Mouse (Mus musculus) limb, embryonic 14.5 days (tissue): Measurements from ENCODE around the gene Mapre1. TPM values are rescaled to one million over a fixed set of nuclear protein-coding genes. Genes with fewer than 3 reads are reported as not detected.
A peak's percentile ranks its signal among the peaks of the same experiment; 100 is the strongest.
"Not testable (repeated sequence)": the region's sequence is repeated elsewhere in the genome, so short reads cannot be mapped to it uniquely, and the experiment has no call there.

ENCODE experiments used
- ATAC-seq: fragments of 200-750 bp; cut with Nextera tagmentation; 2 replicates; pipeline ENCODE4 v1.8.0; 2017; ENCODE audit warnings: low read depth, moderate number of reproducible peaks, moderate TSS enrichment; ENCODE audit not compliant: low FRiP score
- DNase-seq: peaks from one replicate; pipeline ENCODE4 v3.0.0-alpha.2; 2015; ENCODE audit warnings: low spot score
- H3K27ac ChIP-seq: fragments of 300-500 bp; sonication (generic); replicated peaks from 2 replicates; pipeline ENCODE4 v1.5.1; 2014; ENCODE audit warnings: low read depth, mild to moderate bottlenecking, low read length, moderate library complexity, mixed read lengths
- H3K27me3 ChIP-seq: fragments of 300-500 bp; sonication (generic); 2 replicates; pipeline ENCODE4 v1.6.1; 2014; ENCODE audit warnings: low read length, mixed read lengths; ENCODE audit not compliant: control insufficient read depth, insufficient read depth
- H3K36me3 ChIP-seq: fragments of 300-500 bp; sonication (generic); 2 replicates; pipeline ENCODE4 v1.6.1; 2014; ENCODE audit warnings: mild to moderate bottlenecking, low read length, moderate library complexity, mixed read lengths; ENCODE audit not compliant: control insufficient read depth, insufficient read depth
- H3K4me1 ChIP-seq: fragments of 300-500 bp; sonication (generic); 2 replicates; pipeline ENCODE4 v1.6.1; 2014; ENCODE audit warnings: antibody characterized with exemption, low read length, mixed read lengths; ENCODE audit not compliant: control insufficient read depth, insufficient read depth
- H3K4me2 ChIP-seq: fragments of 300-500 bp; sonication (generic); replicated peaks from 2 replicates; pipeline ENCODE4 v1.6.1; 2014; ENCODE audit warnings: low read depth, mild to moderate bottlenecking, low read length, moderate library complexity; ENCODE audit not compliant: severe bottlenecking
- H3K4me3 ChIP-seq: fragments of 300-500 bp; sonication (generic); replicated peaks from 2 replicates; pipeline ENCODE4 v1.5.1; 2014; ENCODE audit warnings: low read length
- H3K9ac ChIP-seq: fragments of 300-500 bp; sonication (generic); 2 replicates; pipeline ENCODE4 v1.6.1; 2014; ENCODE audit warnings: mild to moderate bottlenecking, low read depth, low read length, moderate library complexity; ENCODE audit not compliant: severe bottlenecking
- H3K9me3 ChIP-seq: fragments of 300-500 bp; sonication (generic); 2 replicates; pipeline ENCODE4 v1.6.1; 2016; ENCODE audit warnings: low read length; ENCODE audit not compliant: control insufficient read depth
- POLR2A ChIP-seq: fragments of 200-500 bp; IDR thresholded peaks from 2 replicates; pipeline ENCODE4 v1.8.0; 2012; ENCODE audit warnings: inconsistent platforms, mild to moderate bottlenecking, moderate library complexity, borderline replicate concordance; ENCODE audit not compliant: insufficient read depth, insufficient read length; ENCODE audit errors: extremely low read depth
- WGBS: fragments of 180-500 bp; shearing (Covaris S2); extraction: QIAGEN DNeasy Blood & Tissue Kit; methylation state at CpG from one replicate; pipeline ENCODE4 v1.1.7; 2014; 5-methylcytosine and 5-hydroxymethylcytosine counted together
- polyA plus RNA-seq, 2 experiments: library from polyadenylated mRNA; depleted of rRNA in 1 of 2; stranded (reverse) in 1 of 2; unstranded in 1 of 2; fragments of >200 nt; fragmentation: Nextera tagmentation in 1 of 2; extraction: Ambion mirVana in 1 of 2; gene quantifications; 2 replicates each; pipeline versions ENCODE4 v1.2.1 to v1.2.3; 2012 to 2014

Gene Mapre1
- polyA plus RNA-seq, 2 experiments: 36.1 to 203 TPM

GRCm38 (mm10) chr2:153793366-153793765, 52.3 kb downstream of the Mapre1 start:
- no peak for ATAC-seq
- Histone ChIP-seq H3K4me2 (no peak overlapping the region), H3K9me3 (no peaks in the 10 kb centered on the region), H3K9ac (no peak overlapping the region), H3K27me3 (no peaks in the 10 kb centered on the region), H3K36me3 (no peaks in the 10 kb centered on the region), H3K4me3 (no peak overlapping the region), H3K4me1 (no peaks in the 10 kb centered on the region), H3K27ac (no peak overlapping the region)
- no peak for TF ChIP-seq POLR2A
- DNase-seq: no peak

- no peaks in the 10 kb centered on the region for H3K4me1 ChIP-seq
- H3K27me3 ChIP-seq: no peaks in the 10 kb centered on the region
- DNase-seq (no peak), ATAC-seq (no peak)
- H3K4me3 ChIP-seq: no peak overlapping the region
- H3K9me3 ChIP-seq: no peaks in the 10 kb centered on the region
- WGBS: 51% methylated on average over 5 of the region's 5 CpGs
- no peak overlapping the region for H3K9ac ChIP-seq
- H3K36me3 ChIP-seq: no peaks in the 10 kb centered on the region
- no peak for TF ChIP-seq POLR2A
- no peak overlapping the region for H3K27ac ChIP-seq
- no peak overlapping the region for H3K4me2 ChIP-seq
These were observed 54.0 kb downstream of the Mapre1 start for GRCm38 (mm10) chr2:153795090-153795489.

- not testable (repeated sequence) for H3K4me1 ChIP-seq, H3K36me3 ChIP-seq, ATAC-seq, H3K9me3 ChIP-seq, H3K4me3 ChIP-seq, H3K27me3 ChIP-seq, H3K27ac ChIP-seq, H3K9ac ChIP-seq, H3K4me2 ChIP-seq
- peak; percentile 17 for DNase-seq
These were observed 66.4 kb downstream of the Mapre1 start for GRCm38 (mm10) chr2:153807464-153807863.

GRCm38 (mm10) chr2:153808146-153808545, 67.1 kb downstream of the Mapre1 start:
- ATAC-seq (no peak), DNase-seq (no peak)
- no peaks in the 10 kb centered on the region for H3K9me3 ChIP-seq
- H3K36me3 ChIP-seq: no peaks in the 10 kb centered on the region
- no peak overlapping the region for H3K4me2 ChIP-seq
- no peak for TF ChIP-seq POLR2A
- H3K4me3 ChIP-seq: no peak overlapping the region
- H3K9ac ChIP-seq: no peak overlapping the region
- H3K4me1 ChIP-seq: no peaks in the 10 kb centered on the region
- H3K27me3 ChIP-seq: no peaks in the 10 kb centered on the region
- WGBS: 77% methylated on average over 8 of the region's 8 CpGs
- no peak overlapping the region for H3K27ac ChIP-seq

GRCm38 (mm10) chr2:153808841-153809240, 67.8 kb downstream of the Mapre1 start:
- Histone ChIP-seq H3K9me3 (no peaks in the 10 kb centered on the region), H3K4me2 (no peak overlapping the region), H3K27ac (no peak overlapping the region), H3K4me1 (no peaks in the 10 kb centered on the region), H3K9ac (no peak overlapping the region), H3K4me3 (no peak overlapping the region), H3K27me3 (no peaks in the 10 kb centered on the region), H3K36me3 (no peaks in the 10 kb centered on the region)
- no peak for DNase-seq
- no peak for TF ChIP-seq POLR2A
- WGBS: 74% methylated on average over 6 of the region's 6 CpGs
- ATAC-seq: no peak

- no peak overlapping the region for H3K4me2 ChIP-seq
- no peaks in the 10 kb centered on the region for H3K36me3 ChIP-seq
- 63% methylated on average over 3 of the region's 3 CpGs for WGBS
- no peak overlapping the region for H3K9ac ChIP-seq
- no peak overlapping the region for H3K4me3 ChIP-seq
- H3K27ac ChIP-seq: no peak overlapping the region
- H3K27me3 ChIP-seq: no peaks in the 10 kb centered on the region
- no peaks in the 10 kb centered on the region for H3K4me1 ChIP-seq
- TF ChIP-seq POLR2A: no peak
- DNase-seq (no peak), ATAC-seq (no peak)
- no peaks in the 10 kb centered on the region for H3K9me3 ChIP-seq
These were observed 68.8 kb downstream of the Mapre1 start for GRCm38 (mm10) chr2:153809921-153810320.
